Mouse (Mus musculus) hematopoietic stem cell, adult 5-6 weeks (primary cell): ENCODE data around the gene Chmp4b. TPM values are rescaled to one million over a fixed set of nuclear protein-coding genes. Genes with fewer than 3 reads are reported as not detected.

ENCODE experiments used
- ATAC-seq, 2 experiments: fragments of 125-278 bp in 1 of 2; replicated peaks in 1 of 2; 2 replicates each; pipeline ENCODE4 v1.8.0; 2016 to 2017; ENCODE audit warnings: inconsistent platforms in 2 of 2, mild to moderate bottlenecking in 2 of 2, moderate number of reproducible peaks in 2 of 2, low read depth in 1 of 2, moderate TSS enrichment in 1 of 2; ENCODE audit not compliant: low FRiP score in 2 of 2, poor library complexity in 2 of 2, severe bottlenecking in 2 of 2, insufficient read depth in 1 of 2, low TSS enrichment in 1 of 2
- total RNA-seq: library from RNA; stranded (forward); fragments of 172-1452, 232-1000 nt; gene quantifications from 2 replicates; pipeline ENCODE4 v1.2.3, GENCODE M21; 2017

Chmp4b gene
- 98.4 and 114 TPM in 2 replicates for total RNA-seq

GRCm38 (mm10) chr2:154651363-154651762 is at the start of gene Chmp4b:
Gene Chmp4b, plus strand, starts transcription at chr2:154651705.
- no peak for ATAC-seq

GRCm38 (mm10) chr2:154603007-154603637 is 48.4 kb upstream of the Chmp4b start:
- ATAC-seq = no peak

GRCm38 (mm10) chr2:154603638-154604153 is 47.8 kb upstream of the Chmp4b start, which contains the start of gene Pxmp4:
Gene Pxmp4, minus strand, starts transcription at chr2:154603708.
- ATAC-seq = peak; percentile 98 to 99

GRCm38 (mm10) chr2:154604156-154604555 is 47.3 kb upstream of the Chmp4b start:
- ATAC-seq = peak in 1 of 2 experiments; percentile 1; a peak in 1 of 4 replicates

- no peak for ATAC-seq
These were observed 44.5 kb upstream of the Chmp4b start for GRCm38 (mm10) chr2:154606965-154607364.

GRCm38 (mm10) chr2:154609050-154609767 is 42.3 kb upstream of the Chmp4b start:
- ATAC-seq = no peak

GRCm38 (mm10) chr2:154613118-154614115 is 38.1 kb upstream of the Chmp4b start, which contains the start of the genes Zfp341 and 4930519P11Rik:
Gene Zfp341, plus strand, starts transcription at chr2:154613297.
Gene 4930519P11Rik, minus strand, starts transcription at chr2:154613437.
- ATAC-seq = peak; percentile 80 to 82

GRCm38 (mm10) chr2:154614841-154615576 is 36.5 kb upstream of the Chmp4b start:
- ATAC-seq = no peak

GRCm38 (mm10) chr2:154615674-154616073 is 35.8 kb upstream of the Chmp4b start:
- peak in 1 of 2 experiments; percentile 16; a peak in 1 of 4 replicates for ATAC-seq

- ATAC-seq = no peak
These were observed 34.4 kb upstream of the Chmp4b start for GRCm38 (mm10) chr2:154617061-154617460.

- ATAC-seq = no peak
These were observed 29.8 kb upstream of the Chmp4b start for GRCm38 (mm10) chr2:154621684-154622083.

- no peak for ATAC-seq
These were observed 27.4 kb upstream of the Chmp4b start for GRCm38 (mm10) chr2:154624137-154624536.

GRCm38 (mm10) chr2:154630531-154630930 is 21.0 kb upstream of the Chmp4b start:
- ATAC-seq = no peak

- ATAC-seq = no peak; a peak in 1 of 4 replicates
These were observed 19.2 kb upstream of the Chmp4b start for GRCm38 (mm10) chr2:154632203-154632780.

GRCm38 (mm10) chr2:154633039-154633742 is 18.3 kb upstream of the Chmp4b start:
- no peak for ATAC-seq
